Comparison of ENCODE assay signal across 8 mouse cellular contexts in genomic region chr13:42051961-42052695, GRCm38 (mm10). TPM values are rescaled to one million over a fixed set of nuclear protein-coding genes. Genes with fewer than 3 reads are reported as not detected.
A peak's percentile ranks its signal among the peaks of the same experiment; 100 is the strongest.
DNase-seq lines count a peak whose midpoint lies in the region; ATAC-seq and TF ChIP-seq lines count a peak whose summit lies in the region.

Gene Hivep1 (plus strand): TSS chr13:42052021.

- no peak for TF ChIP-seq CTCF in cerebellum, adult 2 months (IDR thresholded peaks at IDR 0.05; ENCODE audit: borderline replicate concordance, insufficient read depth, low read depth, low read length)

- 1% methylated on average over 87 of the region's 100 CpGs for WGBS in cerebellum, adult 2 months
- whole genome bisulfite sequencing in macrophage (ENCODE audit: missing documents): under 1% methylated on average over 71 of the region's 100 CpGs

- H3K4me3 ChIP-seq in cerebellum, adult 2 months (replicated peaks; ENCODE audit: insufficient read depth, low read depth, low read length): peak within 1 kb of the TSS; percentile 67
- H3K4me3 ChIP-seq in macrophage (ENCODE audit: inconsistent target): peak within 1 kb of the TSS; percentile 62

- H3K27ac ChIP-seq in cerebellum, adult 2 months (ENCODE audit: insufficient read depth, low read length): peak within 1 kb of the TSS; percentile 37; the same call in 1 of the 2 replicates
- peak within 1 kb of the TSS; percentile 80 for H3K27ac ChIP-seq in macrophage

- no peaks in the 10 kb centered on the region for H3K4me1 ChIP-seq in cerebellum, adult 2 months (ENCODE audit: control insufficient read depth, insufficient read depth, low read length)

- no peak for ATAC-seq in hematopoietic stem cell, adult 5-6 weeks (replicated peaks in 1 of 2; ENCODE audit: insufficient read depth in 1 of 2, low FRiP score in 2 of 2, low TSS enrichment in 1 of 2, low read depth in 1 of 2, poor library complexity in 2 of 2, severe bottlenecking in 2 of 2)

- DNase-seq in ZHBTc4 (ENCODE audit: low read depth, low spot score): peak; percentile 74
- peak; percentile 70 to 75 for DNase-seq in cerebellum, adult 2 months
- DNase-seq in forelimb bud, embryonic 11.5 days (ENCODE audit: low read depth, low spot score): peak; percentile 37
- peak; percentile 39 to 61 for DNase-seq in left cerebral cortex, adult 8-10 months (ENCODE audit: low spot score in 2 of 2)
- DNase-seq in right cerebral cortex, postnatal 14 days: peak; percentile 65
- DNase-seq in natural killer cell, adult 2 months (ENCODE audit: low spot score in 2 of 2): no peak

- H3K79me2 ChIP-seq in macrophage (ENCODE audit: inconsistent target): peaks cover 20% of the 10 kb centered on the region; the same call in 1 of the 2 replicates

- TF ChIP-seq POLR2A in cerebellum, adult 2 months (IDR thresholded peaks at IDR 0.05; ENCODE audit: borderline replicate concordance, insufficient read depth, low read length): no peak

- H3K27me3 ChIP-seq in cerebellum, adult 2 months (ENCODE audit: control insufficient read depth, insufficient read depth, low read length): no peaks in the 10 kb centered on the region

- peaks cover 18% of the 10 kb centered on the region; the same call in 1 of the 2 replicates for H3K36me3 ChIP-seq in macrophage (ENCODE audit: inconsistent target)

RNA-seq across cellular contexts. Expression of gene Hivep1, which starts in this region (rescaled TPM):
- polyA plus RNA-seq in cerebellum, adult 2 months (2012; rRNA removed): 23.3 and 23.5 TPM in 2 replicates
- 14.1 and 23.1 TPM in 2 replicates for total RNA-seq in hematopoietic stem cell, adult 5-6 weeks (2017)
- 10 to 100 TPM; 47.6 to 60.6 (median 51.3) TPM for total RNA-seq in left cerebral cortex, adult 8-10 months (2022)
- total RNA-seq in macrophage (2018; cell fraction: chromatin; rRNA removed): 100 to 1,000 TPM in 7 of 26 experiments, 10 to 100 TPM in 19; 20.1 to 230 (median 35.5) TPM
- 10 to 100 TPM; 20.9 to 75.2 (median 29.5) TPM for total RNA-seq in macrophage (2018; cell fraction: cytosol; rRNA removed)
- total RNA-seq in macrophage (2018; cell fraction: nucleus; rRNA removed): 100 to 1,000 TPM in 9 of 26 experiments, 10 to 100 TPM in 17; 20.4 to 255 (median 52.8) TPM
- 11.2 to 16.9 TPM (median 13.0 TPM) in 3 replicates for polyA plus RNA-seq in macrophage (2018)

Comparison
In these comparisons a context has a peak if more than half of its experiments do, and no peak if none do; other contexts are left out.
1. DNase-seq: peak in ZHBTc4 (single experiment), cerebellum, adult 2 months (2 of 2), forelimb bud, embryonic 11.5 days (single experiment), left cerebral cortex, adult 8-10 months (2 of 2) and right cerebral cortex, postnatal 14 days (single experiment); none in natural killer cell, adult 2 months (0 of 2).